Mouse (Mus musculus) heart, embryonic 15.5 days (tissue): ENCODE results near the gene Pclaf. TPM values are rescaled to one million over a fixed set of nuclear protein-coding genes. Genes with fewer than 3 reads are reported as not detected.

ENCODE experiments used
- ATAC-seq: fragments of 200-750 bp; cut with Nextera tagmentation; replicated peaks from 2 replicates; pipeline ENCODE4 v1.8.0; 2017; ENCODE audit warnings: low read depth, moderate TSS enrichment; ENCODE audit not compliant: insufficient number of reproducible peaks, insufficient read depth, low FRiP score
- H3K27ac ChIP-seq: fragments of 300-500 bp; sonication (generic); 2 replicates; pipeline ENCODE4 v1.5.1; 2015; ENCODE audit warnings: mild to moderate bottlenecking, inconsistent platforms
- H3K27me3 ChIP-seq: fragments of 300-500 bp; sonication (generic); 2 replicates; pipeline ENCODE4 v1.6.1; 2015; ENCODE audit warnings: inconsistent platforms
- H3K36me3 ChIP-seq: fragments of 300-500 bp; sonication (generic); 2 replicates; pipeline ENCODE4 v1.6.1; 2015; ENCODE audit warnings: mild to moderate bottlenecking, inconsistent platforms
- H3K4me1 ChIP-seq: fragments of 300-500 bp; sonication (generic); replicated peaks from 2 replicates; pipeline ENCODE4 v1.6.1; 2015; ENCODE audit warnings: inconsistent platforms
- H3K4me2 ChIP-seq: fragments of 300-500 bp; sonication (generic); 2 replicates; pipeline ENCODE4 v1.6.1; 2015; ENCODE audit warnings: inconsistent platforms, mild to moderate bottlenecking, moderate library complexity
- H3K4me3 ChIP-seq: fragments of 300-500 bp; sonication (generic); 2 replicates; pipeline ENCODE4 v1.5.1; 2015; ENCODE audit warnings: mild to moderate bottlenecking, inconsistent platforms
- H3K9ac ChIP-seq: fragments of 300-500 bp; sonication (generic); 2 replicates; pipeline ENCODE4 v1.6.1; 2015; ENCODE audit warnings: mild to moderate bottlenecking, inconsistent platforms
- H3K9me3 ChIP-seq: fragments of 300-500 bp; sonication (generic); replicated peaks from 2 replicates; pipeline ENCODE4 v1.6.1; 2016; ENCODE audit warnings: inconsistent platforms
- WGBS: fragments of 180-500 bp; shearing (Covaris S2); methylation state at CpG from one replicate; pipeline ENCODE4 v1.1.7; 2015; ENCODE audit warnings: mixed read lengths; 5-methylcytosine and 5-hydroxymethylcytosine counted together
- polyA plus RNA-seq: library from polyadenylated mRNA; unstranded; fragments of >200 nt; fragmentation: Nextera tagmentation; extraction: Ambion mirVana; gene quantifications from 2 replicates; pipeline ENCODE4 v1.2.1, GENCODE M21; 2015

Pclaf gene
- polyA plus RNA-seq, 1 experiment from 2014 or later, result 87.6 TPM

DNA sequence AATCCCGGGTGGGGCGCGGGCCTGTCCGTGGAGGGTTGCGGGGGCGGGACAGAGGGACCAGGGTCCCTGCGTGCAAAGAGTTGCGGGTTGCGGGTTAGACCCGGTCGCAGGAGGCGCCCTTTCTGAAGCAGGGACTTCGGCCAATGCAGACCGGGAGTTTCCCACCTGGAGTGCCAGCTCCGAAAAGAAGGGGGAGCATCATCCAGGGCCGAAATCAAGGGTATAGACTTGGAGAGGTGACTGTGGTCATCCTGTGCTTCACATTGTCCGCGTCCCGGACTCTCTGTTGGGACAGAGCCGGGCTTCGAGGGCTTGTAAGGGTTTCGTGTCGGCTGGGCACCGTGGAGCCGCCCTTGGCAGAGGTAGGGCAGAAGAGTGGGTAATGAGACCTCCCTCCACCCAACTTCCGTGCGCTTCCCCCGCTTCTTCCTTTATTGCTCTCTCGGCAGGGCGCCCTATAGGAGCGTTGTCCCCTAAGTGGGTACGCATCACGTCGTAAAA lies 19.3 kb downstream of the Pclaf start:
- WGBS, result under 1% methylated on average over 34 of the region's 34 CpGs
- peak; percentile 46 for ATAC-seq
- H3K36me3 ChIP-seq, result peaks cover 2% of the 10 kb centered on the region; the same call in 1 of the 2 replicates
- H3K9ac ChIP-seq, result peak overlapping the region; percentile 71
- H3K4me2 ChIP-seq, result peak overlapping the region; percentile 65
- H3K4me1 ChIP-seq, result peaks cover 13% of the 10 kb centered on the region
- H3K9me3 ChIP-seq, result no peaks in the 10 kb centered on the region
- peak overlapping the region; percentile 91 for H3K27ac ChIP-seq
- peak overlapping the region; percentile 83 for H3K4me3 ChIP-seq
- no peaks in the 10 kb centered on the region for H3K27me3 ChIP-seq

DNA sequence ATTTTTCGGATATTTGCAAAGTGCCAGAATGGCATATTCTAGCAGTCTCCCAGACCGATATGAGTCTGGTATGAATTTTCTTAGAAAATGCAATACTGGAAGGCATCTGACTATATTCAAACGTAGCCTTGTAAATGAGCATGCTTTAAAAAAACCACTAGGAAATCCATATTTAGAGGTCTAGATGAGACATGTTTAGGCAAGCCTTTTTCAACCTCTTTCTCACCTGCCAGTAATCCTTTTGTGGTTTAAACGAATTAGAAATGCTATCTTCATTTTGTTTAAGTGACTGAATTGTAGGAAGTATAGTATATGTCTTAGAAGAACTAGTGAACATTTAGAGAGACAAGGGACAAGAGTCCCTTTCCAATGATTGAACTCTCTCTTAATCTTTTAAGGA lies 19.8 kb downstream of the Pclaf start:
- Histone ChIP-seq H3K4me2 (peak overlapping the region; percentile 65), H3K4me3 (peak overlapping the region; percentile 83), H3K27me3 (no peaks in the 10 kb centered on the region), H3K36me3 (no peaks in the 10 kb centered on the region; the same call in 1 of the 2 replicates), H3K9me3 (no peaks in the 10 kb centered on the region), H3K27ac (peak overlapping the region; percentile 91), H3K9ac (peak overlapping the region; percentile 71), H3K4me1 (peaks cover 13% of the 10 kb centered on the region)
- no peak for ATAC-seq
- 5% methylated on average over 4 of the region's 4 CpGs for WGBS

DNA sequence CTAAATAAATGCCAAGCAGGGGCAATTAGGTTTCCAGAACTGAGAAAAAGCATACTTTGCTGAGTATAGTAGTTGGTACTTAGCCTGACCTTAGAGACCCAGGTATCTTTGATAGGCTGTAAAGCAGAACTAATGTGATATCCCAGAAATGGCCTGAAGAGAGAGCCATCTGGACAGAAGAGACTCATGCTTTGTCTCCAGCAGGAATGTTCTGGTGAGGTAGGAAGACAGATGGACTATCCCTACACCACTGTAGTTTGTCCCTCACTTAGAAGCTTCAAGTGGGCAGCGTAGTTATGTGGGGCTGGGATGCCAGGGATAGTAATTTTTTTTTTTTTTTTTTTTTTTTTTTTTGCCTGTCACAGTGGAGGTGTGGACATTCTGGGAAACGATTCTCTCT lies 23.9 kb downstream of the Pclaf start:
- Histone ChIP-seq H3K9ac (no peak overlapping the region), H3K36me3 (no peaks in the 10 kb centered on the region), H3K9me3 (no peaks in the 10 kb centered on the region), H3K4me1 (peaks cover 10% of the 10 kb centered on the region), H3K4me3 (no peak overlapping the region), H3K27ac (no peak overlapping the region), H3K27me3 (no peaks in the 10 kb centered on the region), H3K4me2 (no peak overlapping the region)
- no peak for ATAC-seq
- WGBS, result 59% methylated on average over 2 of the region's 2 CpGs

DNA sequence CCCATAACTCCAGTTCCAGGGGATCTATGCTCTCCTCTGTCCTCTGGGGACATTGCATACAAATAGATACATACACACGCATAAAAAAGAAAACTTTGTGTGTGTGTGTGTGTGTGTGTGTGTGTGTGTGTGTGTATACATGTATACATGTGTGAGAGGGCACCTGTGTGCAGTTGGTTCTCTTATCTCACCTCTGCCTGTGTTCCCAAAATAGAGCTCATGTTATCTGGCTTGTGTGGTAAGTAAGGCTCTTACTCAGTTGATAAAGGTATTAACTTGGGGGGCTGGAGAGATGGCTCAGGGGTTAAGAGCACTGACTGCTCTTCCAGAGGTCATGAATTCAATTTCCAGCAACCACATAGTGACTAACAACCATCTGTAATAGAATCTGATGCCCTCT lies 27.0 kb downstream of the Pclaf start:
- Histone ChIP-seq H3K27me3 (no peaks in the 10 kb centered on the region), H3K4me3 (no peak overlapping the region), H3K36me3 (no peaks in the 10 kb centered on the region), H3K9ac (no peak overlapping the region), H3K27ac (no peak overlapping the region), H3K4me1 (0 out of 2 replicates have a peak, but pooled peaks cover 6% of the 10 kb centered on the region), H3K4me2 (no peak overlapping the region), H3K9me3 (no peaks in the 10 kb centered on the region)
- ATAC-seq, result no peak
- WGBS, result 70% methylated on average over 1 of the region's 1 CpGs

DNA sequence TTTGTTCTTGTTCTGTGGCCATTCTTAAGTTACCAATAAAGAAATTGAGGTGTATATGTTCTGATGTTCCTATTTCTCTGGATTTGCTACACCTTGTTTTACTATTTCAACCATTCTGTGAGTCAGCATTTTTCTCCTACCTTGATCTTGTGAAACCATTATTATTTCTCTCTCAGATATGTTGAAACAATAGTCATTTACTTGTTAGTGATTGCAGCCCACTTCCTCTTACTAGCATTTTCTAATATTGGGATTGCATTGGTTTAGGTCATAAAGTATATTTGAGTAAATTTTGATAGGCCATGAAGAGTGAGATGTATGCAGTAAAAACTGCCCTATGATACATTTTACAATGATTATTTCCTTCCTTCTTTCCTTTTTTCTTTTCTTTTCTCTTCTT lies 38.4 kb downstream of the Pclaf start:
- no peak for ATAC-seq
- no peak overlapping the region for H3K4me3 ChIP-seq
- no peaks in the 10 kb centered on the region for H3K27me3 ChIP-seq
- no peak overlapping the region for H3K27ac ChIP-seq
- no peaks in the 10 kb centered on the region for H3K9me3 ChIP-seq
- peaks cover 5% of the 10 kb centered on the region for H3K4me1 ChIP-seq
- no peak overlapping the region for H3K9ac ChIP-seq
- H3K4me2 ChIP-seq, result no peak overlapping the region
- H3K36me3 ChIP-seq, result no peaks in the 10 kb centered on the region

DNA sequence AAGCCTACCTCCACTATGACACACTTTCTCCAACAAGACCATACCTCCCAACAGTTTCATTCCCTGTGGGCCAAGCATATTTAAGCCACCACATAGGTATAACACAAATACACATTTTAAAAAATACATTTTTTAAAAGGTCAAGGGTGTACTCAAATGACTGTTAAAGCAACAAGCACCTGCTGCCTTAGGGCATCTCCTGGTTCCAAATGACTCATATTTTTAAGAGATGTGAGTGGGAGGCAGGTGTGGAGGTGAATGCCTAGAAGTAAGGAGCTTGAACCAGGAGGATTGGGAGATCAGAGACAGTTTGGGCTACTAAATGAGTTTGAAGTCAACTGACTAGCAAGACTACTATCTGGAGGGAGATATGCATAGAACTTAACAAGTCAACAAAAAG lies 39.8 kb downstream of the Pclaf start:
- Histone ChIP-seq H3K27ac (no peak overlapping the region), H3K4me3 (no peak overlapping the region), H3K4me1 (peaks cover 5% of the 10 kb centered on the region), H3K9ac (no peak overlapping the region), H3K36me3 (no peaks in the 10 kb centered on the region), H3K9me3 (no peaks in the 10 kb centered on the region), H3K27me3 (no peaks in the 10 kb centered on the region), H3K4me2 (no peak overlapping the region)
- no peak for ATAC-seq

DNA sequence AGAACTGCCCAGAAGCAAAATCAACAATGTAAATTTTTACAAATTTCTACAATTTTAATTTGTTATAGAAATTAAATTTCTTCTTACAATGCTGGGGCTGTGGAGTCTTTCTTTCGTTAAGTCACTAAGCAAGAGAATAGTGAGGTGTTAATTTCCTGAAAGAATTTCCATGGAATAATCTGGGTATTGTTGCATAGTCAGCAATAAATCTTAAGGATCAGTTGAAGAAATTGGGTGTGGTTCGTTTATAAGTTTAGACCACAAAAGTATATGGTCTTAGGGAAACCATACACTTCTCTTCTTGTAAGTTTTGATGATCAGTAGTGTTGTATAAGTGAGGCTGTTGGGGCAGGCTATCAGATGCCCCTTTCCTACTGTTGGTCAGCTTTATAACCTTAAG lies 47.5 kb downstream of the Pclaf start:
- Histone ChIP-seq H3K4me3 (no peak overlapping the region), H3K27ac (no peak overlapping the region), H3K9ac (no peak overlapping the region), H3K4me1 (no peaks in the 10 kb centered on the region; the same call in 1 of the 2 replicates), H3K4me2 (no peak overlapping the region), H3K36me3 (no peaks in the 10 kb centered on the region), H3K27me3 (no peaks in the 10 kb centered on the region), H3K9me3 (no peaks in the 10 kb centered on the region)
- no peak for ATAC-seq
- WGBS, result 84% methylated on average over 2 of the region's 2 CpGs

DNA sequence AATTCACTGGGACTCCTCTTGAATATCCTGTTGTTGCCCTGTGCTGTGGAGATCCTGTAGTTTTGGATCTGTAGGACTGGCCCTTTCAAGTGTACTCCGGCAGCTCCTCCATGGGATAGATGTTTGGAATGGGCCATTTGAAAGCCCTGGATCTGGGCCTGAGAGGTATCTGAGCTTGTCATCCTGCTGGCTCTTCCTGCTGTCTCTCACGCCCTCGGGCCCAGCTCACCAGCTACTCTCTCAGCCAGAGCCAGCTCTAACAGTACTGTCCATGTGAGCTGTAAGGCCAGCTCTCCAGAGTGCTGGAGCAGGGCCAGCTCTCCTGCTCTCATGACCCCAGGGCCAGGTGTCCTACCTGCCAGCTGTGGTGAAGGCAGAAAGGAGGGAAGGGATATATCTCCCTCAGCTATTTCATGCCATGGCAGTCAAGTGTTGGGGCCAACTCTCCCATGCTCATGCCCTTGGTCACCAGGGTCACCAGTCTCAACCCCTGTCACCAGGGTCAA lies 61.1 kb downstream of the Pclaf start:
- no peaks in the 10 kb centered on the region for H3K27me3 ChIP-seq
- ATAC-seq, result no peak
- 0 out of 2 replicates have a peak, but pooled peaks cover 4% of the 10 kb centered on the region for H3K36me3 ChIP-seq
- no peak overlapping the region for H3K4me3 ChIP-seq
- no peaks in the 10 kb centered on the region for H3K4me1 ChIP-seq
- no peak overlapping the region for H3K27ac ChIP-seq
- no peak overlapping the region for H3K4me2 ChIP-seq
- H3K9ac ChIP-seq, result no peak overlapping the region
- 80% methylated on average over 3 of the region's 3 CpGs for WGBS
- H3K9me3 ChIP-seq, result no peaks in the 10 kb centered on the region

Other genes with a start within 250 kb of the Pclaf start
- gene Oaz2, start 222.2 kb upstream of the Pclaf start, polyA plus RNA-seq, result 258 and 293 TPM in 2 replicates
- 4.9 and 5.7 TPM in 2 replicates for gene Zfp609, start 62.7 kb upstream of the Pclaf start, polyA plus RNA-seq
- gene Trip4, start 18.6 kb downstream of the Pclaf start, polyA plus RNA-seq, result 20.8 and 21.4 TPM in 2 replicates
- 9.8 and 12.7 TPM in 2 replicates for gene Csnk1g1, start 18.7 kb downstream of the Pclaf start, polyA plus RNA-seq
- 354 and 363 TPM in 2 replicates for gene Ppib, start 170.0 kb downstream of the Pclaf start, polyA plus RNA-seq
- 0.98 and 1.3 TPM in 2 replicates for gene Snx22, start 179.5 kb downstream of the Pclaf start, polyA plus RNA-seq
- 57.8 and 69.0 TPM in 2 replicates for gene Snx1, start 236.3 kb downstream of the Pclaf start, polyA plus RNA-seq
- 136 and 158 TPM in 2 replicates for gene Ciao2a, start 236.4 kb downstream of the Pclaf start, polyA plus RNA-seq